Mouse (Mus musculus): ENCODE measurements around the gene Map1a. TPM values are rescaled to one million over a fixed set of nuclear protein-coding genes. Genes with fewer than 3 reads are reported as not detected.

Map1a gene
- 1.1 TPM in 2 replicates for polyA plus RNA-seq (2012; rRNA removed)

- H3K4me3 ChIP-seq (ENCODE audit: control insufficient read depth, insufficient read depth, low read length): peak within 1 kb of the TSS; percentile 43
- H3K27me3 ChIP-seq (ENCODE audit: control insufficient read depth, insufficient read depth, low read length): no peaks in the 10 kb centered on the region
- no peak within 1 kb of the TSS for H3K27ac ChIP-seq (ENCODE audit: control insufficient read depth, insufficient read depth, low read length)
- DNase-seq: peak; percentile 85
- 4% methylated on average over 48 of the region's 48 CpGs for WGBS
- peaks cover 13% of the 10 kb centered on the region for H3K4me1 ChIP-seq (replicated peaks; ENCODE audit: control insufficient read depth, insufficient read depth, low read length)
- H3K36me3 ChIP-seq (ENCODE audit: control insufficient read depth, insufficient read depth, low read length): no peaks in the 10 kb centered on the region
- TF ChIP-seq POLR2A (IDR thresholded peaks at IDR 0.05; ENCODE audit: control insufficient read depth, extremely low read depth, insufficient read depth, low read length, poor library complexity) (no peak), CTCF (IDR thresholded peaks at IDR 0.05; ENCODE audit: borderline replicate concordance, control insufficient read depth, extremely low read depth, insufficient read depth, low read length, poor library complexity) (no peak)
Observed at GRCm38 (mm10) chr2:121288901-121289729, at the start of gene Map1a. Gene Map1a, plus strand, starts transcription at chr2:121289600.

GRCm38 (mm10) chr2:121244099-121244498, 45.3 kb upstream of the Map1a start:
- H3K36me3 ChIP-seq (ENCODE audit: control insufficient read depth, insufficient read depth, low read length): peaks cover 29% of the 10 kb centered on the region
- no peaks in the 10 kb centered on the region for H3K4me1 ChIP-seq (replicated peaks; ENCODE audit: control insufficient read depth, insufficient read depth, low read length)
- no peaks in the 10 kb centered on the region for H3K27me3 ChIP-seq (ENCODE audit: control insufficient read depth, insufficient read depth, low read length)
- no peak for DNase-seq
- H3K27ac ChIP-seq (ENCODE audit: control insufficient read depth, insufficient read depth, low read length): no peak overlapping the region
- H3K4me3 ChIP-seq (ENCODE audit: control insufficient read depth, insufficient read depth, low read length): no peak overlapping the region
- TF ChIP-seq POLR2A (IDR thresholded peaks at IDR 0.05; ENCODE audit: control insufficient read depth, extremely low read depth, insufficient read depth, low read length, poor library complexity) (no peak), CTCF (IDR thresholded peaks at IDR 0.05; ENCODE audit: borderline replicate concordance, control insufficient read depth, extremely low read depth, insufficient read depth, low read length, poor library complexity) (no peak)
- WGBS: 94% methylated on average over 5 of the region's 5 CpGs

GRCm38 (mm10) chr2:121249758-121250157, 39.6 kb upstream of the Map1a start:
- TF ChIP-seq CTCF (IDR thresholded peaks at IDR 0.05; ENCODE audit: borderline replicate concordance, control insufficient read depth, extremely low read depth, insufficient read depth, low read length, poor library complexity): no peak
- TF ChIP-seq POLR2A (IDR thresholded peaks at IDR 0.05; ENCODE audit: control insufficient read depth, extremely low read depth, insufficient read depth, low read length, poor library complexity): no peak
- 99% methylated on average over 2 of the region's 2 CpGs for WGBS
- no peaks in the 10 kb centered on the region for H3K27me3 ChIP-seq (ENCODE audit: control insufficient read depth, insufficient read depth, low read length)
- H3K27ac ChIP-seq (ENCODE audit: control insufficient read depth, insufficient read depth, low read length): no peak overlapping the region
- peaks cover 51% of the 10 kb centered on the region for H3K36me3 ChIP-seq (ENCODE audit: control insufficient read depth, insufficient read depth, low read length)
- H3K4me3 ChIP-seq (ENCODE audit: control insufficient read depth, insufficient read depth, low read length): no peak overlapping the region
- no peak for DNase-seq
- H3K4me1 ChIP-seq (replicated peaks; ENCODE audit: control insufficient read depth, insufficient read depth, low read length): no peaks in the 10 kb centered on the region

- TF ChIP-seq CTCF (IDR thresholded peaks at IDR 0.05; ENCODE audit: borderline replicate concordance, control insufficient read depth, extremely low read depth, insufficient read depth, low read length, poor library complexity) (no peak), POLR2A (IDR thresholded peaks at IDR 0.05; ENCODE audit: control insufficient read depth, extremely low read depth, insufficient read depth, low read length, poor library complexity) (no peak)
- Histone ChIP-seq H3K27me3 (ENCODE audit: control insufficient read depth, insufficient read depth, low read length) (no peaks in the 10 kb centered on the region), H3K36me3 (ENCODE audit: control insufficient read depth, insufficient read depth, low read length) (peaks cover 3% of the 10 kb centered on the region; the same call in 1 of the 2 replicates), H3K4me1 (replicated peaks; ENCODE audit: control insufficient read depth, insufficient read depth, low read length) (no peaks in the 10 kb centered on the region), H3K27ac (ENCODE audit: control insufficient read depth, insufficient read depth, low read length) (no peak overlapping the region), H3K4me3 (ENCODE audit: control insufficient read depth, insufficient read depth, low read length) (no peak overlapping the region)
- WGBS: 96% methylated on average over 8 of the region's 8 CpGs
- DNase-seq: no peak
Observed at GRCm38 (mm10) chr2:121268446-121268845, 21.0 kb upstream of the Map1a start.

GRCm38 (mm10) chr2:121270521-121271235, 18.7 kb upstream of the Map1a start:
- Histone ChIP-seq H3K27me3 (ENCODE audit: control insufficient read depth, insufficient read depth, low read length) (no peaks in the 10 kb centered on the region), H3K4me1 (replicated peaks; ENCODE audit: control insufficient read depth, insufficient read depth, low read length) (no peaks in the 10 kb centered on the region), H3K4me3 (ENCODE audit: control insufficient read depth, insufficient read depth, low read length) (peak overlapping the region; percentile 93), H3K36me3 (ENCODE audit: control insufficient read depth, insufficient read depth, low read length) (peaks cover 3% of the 10 kb centered on the region; the same call in 1 of the 2 replicates), H3K27ac (ENCODE audit: control insufficient read depth, insufficient read depth, low read length) (no peak overlapping the region)
- WGBS: 4% methylated on average over 34 of the region's 35 CpGs
- no peak for DNase-seq
- no peak for TF ChIP-seq POLR2A (IDR thresholded peaks at IDR 0.05; ENCODE audit: control insufficient read depth, extremely low read depth, insufficient read depth, low read length, poor library complexity)
- no peak for TF ChIP-seq CTCF (IDR thresholded peaks at IDR 0.05; ENCODE audit: borderline replicate concordance, control insufficient read depth, extremely low read depth, insufficient read depth, low read length, poor library complexity)

- TF ChIP-seq CTCF (IDR thresholded peaks at IDR 0.05; ENCODE audit: borderline replicate concordance, control insufficient read depth, extremely low read depth, insufficient read depth, low read length, poor library complexity): peak; percentile 62; the same call in 1 of the 2 replicates
- no peak for TF ChIP-seq POLR2A (IDR thresholded peaks at IDR 0.05; ENCODE audit: control insufficient read depth, extremely low read depth, insufficient read depth, low read length, poor library complexity)
- H3K4me1 ChIP-seq (replicated peaks; ENCODE audit: control insufficient read depth, insufficient read depth, low read length): peaks cover 3% of the 10 kb centered on the region; the same call in 1 of the 2 replicates
- H3K36me3 ChIP-seq (ENCODE audit: control insufficient read depth, insufficient read depth, low read length): peaks cover 3% of the 10 kb centered on the region; the same call in 1 of the 2 replicates
- H3K4me3 ChIP-seq (ENCODE audit: control insufficient read depth, insufficient read depth, low read length): peak within 1 kb of the TSS; percentile 93
- DNase-seq: peak; percentile 95
- H3K27ac ChIP-seq (ENCODE audit: control insufficient read depth, insufficient read depth, low read length): no peak within 1 kb of the TSS
- 3% methylated on average over 37 of the region's 37 CpGs for WGBS
- no peaks in the 10 kb centered on the region for H3K27me3 ChIP-seq (ENCODE audit: control insufficient read depth, insufficient read depth, low read length)
Observed at GRCm38 (mm10) chr2:121271236-121271927, 18.0 kb upstream of the Map1a start, which contains the start of gene Trp53bp1. Gene Trp53bp1, minus strand, starts transcription at chr2:121271407.

Data from thymus, adult 2 months (tissue).